Mouse (Mus musculus): ENCODE measurements at regions not wholly inside any gene's neighbourhood (a gene's known extent, or its start where the extent isn't known, plus 50 kb on each side); places are given as distances from the start of the nearest gene placed in this dataset.
"Not testable (repeated sequence)": the region's sequence is repeated elsewhere in the genome, so short reads cannot be mapped to it uniquely, and the experiment has no call there.

GRCm38 (mm10) chr5:129256136-129256535, 159.6 kb downstream of the Adgrd1 start:
- Histone ChIP-seq H3K9me3 (no peaks in the 10 kb centered on the region), H3K27ac (replicated peaks) (no peak overlapping the region), H3K36me3 (no peaks in the 10 kb centered on the region), H3K9ac (replicated peaks) (no peak overlapping the region), H3K4me3 (no peak overlapping the region), H3K27me3 (no peaks in the 10 kb centered on the region), H3K4me1 (no peaks in the 10 kb centered on the region), H3K4me2 (replicated peaks) (no peak overlapping the region)
- ATAC-seq (replicated peaks): no peak
- 73% methylated on average over 9 of the region's 9 CpGs for WGBS

- Histone ChIP-seq H3K27ac (replicated peaks) (no peak overlapping the region), H3K4me1 (no peaks in the 10 kb centered on the region), H3K9me3 (no peaks in the 10 kb centered on the region), H3K36me3 (no peaks in the 10 kb centered on the region), H3K4me2 (replicated peaks) (no peak overlapping the region), H3K27me3 (no peaks in the 10 kb centered on the region), H3K4me3 (no peak overlapping the region), H3K9ac (replicated peaks) (no peak overlapping the region)
- no peak for ATAC-seq (replicated peaks)
- 81% methylated on average over 5 of the region's 5 CpGs for WGBS
Observed at GRCm38 (mm10) chr5:129257206-129257605, 160.7 kb downstream of the Adgrd1 start.

- Histone ChIP-seq H3K9me3 (no peaks in the 10 kb centered on the region), H3K9ac (replicated peaks) (no peak overlapping the region), H3K4me3 (no peak overlapping the region), H3K36me3 (no peaks in the 10 kb centered on the region), H3K4me1 (peaks cover 4% of the 10 kb centered on the region; the same call in 1 of the 2 replicates), H3K4me2 (replicated peaks) (no peak overlapping the region), H3K27ac (replicated peaks) (no peak overlapping the region), H3K27me3 (no peaks in the 10 kb centered on the region)
- no peak for ATAC-seq (replicated peaks)
- 90% methylated on average over 9 of the region's 9 CpGs for WGBS
Observed at GRCm38 (mm10) chr5:129260689-129261088, 164.1 kb downstream of the Adgrd1 start.

GRCm38 (mm10) chr5:129263118-129263517, 166.6 kb downstream of the Adgrd1 start:
- Histone ChIP-seq H3K4me3 (no peak overlapping the region), H3K27me3 (no peaks in the 10 kb centered on the region), H3K4me1 (peaks cover 4% of the 10 kb centered on the region; the same call in 1 of the 2 replicates), H3K27ac (replicated peaks) (no peak overlapping the region), H3K4me2 (replicated peaks) (no peak overlapping the region), H3K36me3 (no peaks in the 10 kb centered on the region), H3K9ac (replicated peaks) (no peak overlapping the region), H3K9me3 (no peaks in the 10 kb centered on the region)
- ATAC-seq (replicated peaks): no peak
- WGBS: 23% methylated on average over 9 of the region's 9 CpGs

GRCm38 (mm10) chr5:129264363-129264762, 167.8 kb downstream of the Adgrd1 start:
- no peak for ATAC-seq (replicated peaks)
- Histone ChIP-seq H3K27ac (replicated peaks) (no peak overlapping the region), H3K27me3 (no peaks in the 10 kb centered on the region), H3K4me3 (no peak overlapping the region), H3K36me3 (no peaks in the 10 kb centered on the region), H3K4me2 (replicated peaks) (no peak overlapping the region), H3K4me1 (peaks cover 4% of the 10 kb centered on the region; the same call in 1 of the 2 replicates), H3K9ac (replicated peaks) (no peak overlapping the region), H3K9me3 (no peaks in the 10 kb centered on the region)
- WGBS: 95% methylated on average over 15 of the region's 15 CpGs

- H3K4me2 ChIP-seq (replicated peaks): no peak overlapping the region
- H3K4me1 ChIP-seq: peaks cover 3% of the 10 kb centered on the region; the same call in 1 of the 2 replicates
- no peak overlapping the region for H3K9ac ChIP-seq (replicated peaks)
- 62% methylated on average over 9 of the region's 9 CpGs for WGBS
- H3K27me3 ChIP-seq: no peaks in the 10 kb centered on the region
- ATAC-seq (replicated peaks): no peak
- H3K9me3 ChIP-seq: no peaks in the 10 kb centered on the region
- no peaks in the 10 kb centered on the region for H3K36me3 ChIP-seq
- no peak overlapping the region for H3K4me3 ChIP-seq
- H3K27ac ChIP-seq (replicated peaks): peak overlapping the region; percentile 42
Observed at GRCm38 (mm10) chr5:129268456-129268855, 171.9 kb downstream of the Adgrd1 start.

GRCm38 (mm10) chr5:129270051-129270472, 173.5 kb downstream of the Adgrd1 start:
- Histone ChIP-seq H3K27ac (replicated peaks) (no peak overlapping the region), H3K4me1 (peaks cover 3% of the 10 kb centered on the region; the same call in 1 of the 2 replicates), H3K9ac (replicated peaks) (no peak overlapping the region), H3K4me3 (no peak overlapping the region), H3K4me2 (replicated peaks) (no peak overlapping the region), H3K9me3 (no peaks in the 10 kb centered on the region), H3K27me3 (no peaks in the 10 kb centered on the region), H3K36me3 (no peaks in the 10 kb centered on the region)
- 11% methylated on average over 5 of the region's 5 CpGs for WGBS
- ATAC-seq (replicated peaks): no peak

GRCm38 (mm10) chr5:129281406-129281805, 184.9 kb downstream of the Adgrd1 start:
- WGBS: 39% methylated on average over 2 of the region's 2 CpGs
- Histone ChIP-seq H3K4me1 (no peaks in the 10 kb centered on the region), H3K9ac (replicated peaks) (no peak overlapping the region)

GRCm38 (mm10) chr5:129282133-129282532, 185.6 kb downstream of the Adgrd1 start:
- H3K9ac ChIP-seq (replicated peaks): no peak overlapping the region
- 4% methylated on average over 8 of the region's 8 CpGs for WGBS
- no peak for ATAC-seq (replicated peaks)
- no peaks in the 10 kb centered on the region for H3K27me3 ChIP-seq
- H3K4me2 ChIP-seq (replicated peaks): no peak overlapping the region
- H3K4me1 ChIP-seq: no peaks in the 10 kb centered on the region
- H3K27ac ChIP-seq (replicated peaks): no peak overlapping the region
- no peaks in the 10 kb centered on the region for H3K36me3 ChIP-seq
- H3K4me3 ChIP-seq: no peak overlapping the region
- no peaks in the 10 kb centered on the region for H3K9me3 ChIP-seq

More at GRCm38 (mm10) chr5:129281406-129281805, 184.9 kb downstream of the Adgrd1 start:
- Histone ChIP-seq H3K27me3 (no peaks in the 10 kb centered on the region), H3K27ac (replicated peaks) (no peak overlapping the region), H3K36me3 (no peaks in the 10 kb centered on the region), H3K9me3 (no peaks in the 10 kb centered on the region), H3K4me2 (replicated peaks) (no peak overlapping the region), H3K4me3 (no peak overlapping the region)
- ATAC-seq (replicated peaks): no peak

GRCm38 (mm10) chr5:129282826-129283225, 186.3 kb downstream of the Adgrd1 start:
- ATAC-seq (replicated peaks): no peak

GRCm38 (mm10) chr5:129287481-129287880, 190.9 kb downstream of the Adgrd1 start:
- no peaks in the 10 kb centered on the region for H3K4me1 ChIP-seq
- no peak overlapping the region for H3K4me2 ChIP-seq (replicated peaks)
- 15% methylated on average over 8 of the region's 8 CpGs for WGBS
- H3K4me3 ChIP-seq: no peak overlapping the region
- H3K27ac ChIP-seq (replicated peaks): no peak overlapping the region
- H3K27me3 ChIP-seq: 0 out of 2 replicates have a peak, but pooled peaks cover 3% of the 10 kb centered on the region
- no peaks in the 10 kb centered on the region for H3K9me3 ChIP-seq
- no peak overlapping the region for H3K9ac ChIP-seq (replicated peaks)
- no peak for ATAC-seq (replicated peaks)
- H3K36me3 ChIP-seq: no peaks in the 10 kb centered on the region

More at GRCm38 (mm10) chr5:129282826-129283225, 186.3 kb downstream of the Adgrd1 start:
- H3K4me3 ChIP-seq: no peak overlapping the region
- H3K9ac ChIP-seq (replicated peaks): no peak overlapping the region
- no peak overlapping the region for H3K4me2 ChIP-seq (replicated peaks)
- no peaks in the 10 kb centered on the region for H3K9me3 ChIP-seq
- no peaks in the 10 kb centered on the region for H3K4me1 ChIP-seq
- no peak overlapping the region for H3K27ac ChIP-seq (replicated peaks)
- no peaks in the 10 kb centered on the region for H3K27me3 ChIP-seq
- 18% methylated on average over 5 of the region's 5 CpGs for WGBS
- H3K36me3 ChIP-seq: no peaks in the 10 kb centered on the region

- H3K4me3 ChIP-seq; H3K4me1 ChIP-seq; H3K9ac ChIP-seq (replicated peaks); H3K4me2 ChIP-seq (replicated peaks); H3K27ac ChIP-seq (replicated peaks); ATAC-seq (replicated peaks); H3K36me3 ChIP-seq; H3K9me3 ChIP-seq: not testable (repeated sequence)
- H3K27me3 ChIP-seq: 0 out of 2 replicates have a peak, but pooled peaks cover 10% of the 10 kb centered on the region
- WGBS: 71% methylated on average over 10 of the region's 10 CpGs
Observed at GRCm38 (mm10) chr5:129292821-129293220, 196.3 kb downstream of the Adgrd1 start.

GRCm38 (mm10) chr5:129294861-129295542, 198.5 kb downstream of the Adgrd1 start:
- not testable (repeated sequence) for H3K27ac ChIP-seq (replicated peaks); H3K4me2 ChIP-seq (replicated peaks); H3K4me3 ChIP-seq; H3K27me3 ChIP-seq; H3K9me3 ChIP-seq; H3K9ac ChIP-seq (replicated peaks); ATAC-seq (replicated peaks); H3K36me3 ChIP-seq
- peaks cover 16% of the 10 kb centered on the region for H3K4me1 ChIP-seq
- WGBS: 67% methylated on average over 8 of the region's 8 CpGs

Data from forebrain, embryonic 15.5 days (tissue).